Mouse (Mus musculus) thymus, postnatal 25 days (tissue): ENCODE measurements at regions not wholly inside any gene's neighbourhood (a gene's known extent, or its start where the extent isn't known, plus 50 kb on each side); places are given as distances from the start of the nearest gene placed in this dataset.

Experiments
- DNase-seq: peaks from one replicate; pipeline ENCODE4 v3.0.0; 2022

GRCm38 (mm10) chr16:29972741-29973141 is 91.4 kb upstream of the Hes1 start:
- no peak for DNase-seq

GRCm38 (mm10) chr16:29973250-29973649 is 90.9 kb upstream of the Hes1 start:
- no peak for DNase-seq

GRCm38 (mm10) chr16:29975800-29976199 is 88.4 kb upstream of the Hes1 start:
- DNase-seq: no peak

- DNase-seq: no peak
These were observed 87.2 kb upstream of the Hes1 start for GRCm38 (mm10) chr16:29977011-29977410.

- no peak for DNase-seq
These were observed 86.5 kb upstream of the Hes1 start for GRCm38 (mm10) chr16:29977711-29978110.

- DNase-seq: no peak
These were observed 85.1 kb upstream of the Hes1 start for GRCm38 (mm10) chr16:29979066-29979465.

GRCm38 (mm10) chr16:29981543-29981942 is 82.6 kb upstream of the Hes1 start:
- no peak for DNase-seq

- no peak for DNase-seq
These were observed 81.9 kb upstream of the Hes1 start for GRCm38 (mm10) chr16:29982224-29982785.

GRCm38 (mm10) chr16:29983161-29983560 is 81.0 kb upstream of the Hes1 start:
- no peak for DNase-seq

GRCm38 (mm10) chr16:29985126-29985931 is 78.9 kb upstream of the Hes1 start:
- no peak for DNase-seq

- no peak for DNase-seq
These were observed 76.6 kb upstream of the Hes1 start for GRCm38 (mm10) chr16:29987595-29987994.

- DNase-seq: no peak
These were observed 76.2 kb upstream of the Hes1 start for GRCm38 (mm10) chr16:29987999-29988398.

- DNase-seq: no peak
These were observed 74.9 kb upstream of the Hes1 start for GRCm38 (mm10) chr16:29989308-29989707.

GRCm38 (mm10) chr16:29990393-29990792 is 73.8 kb upstream of the Hes1 start:
- DNase-seq: no peak

- no peak for DNase-seq
These were observed 73.2 kb upstream of the Hes1 start for GRCm38 (mm10) chr16:29990795-29991587.

GRCm38 (mm10) chr16:29991876-29992380 is 72.3 kb upstream of the Hes1 start:
- DNase-seq: no peak

- no peak for DNase-seq
These were observed 71.1 kb upstream of the Hes1 start for GRCm38 (mm10) chr16:29993111-29993510.

GRCm38 (mm10) chr16:29993535-29993934 is 70.6 kb upstream of the Hes1 start:
- DNase-seq: no peak

GRCm38 (mm10) chr16:29996139-29997069 is 67.8 kb upstream of the Hes1 start:
- peak; percentile 56 for DNase-seq

GRCm38 (mm10) chr16:30000166-30000565 is 64.0 kb upstream of the Hes1 start:
- DNase-seq: no peak

- DNase-seq: no peak
These were observed 59.1 kb upstream of the Hes1 start for GRCm38 (mm10) chr16:30005124-30005523.

- DNase-seq: no peak
These were observed 57.4 kb upstream of the Hes1 start for GRCm38 (mm10) chr16:30006826-30007225.
